Mouse (Mus musculus): ENCODE measurements around the gene Chst5. TPM values are rescaled to one million over a fixed set of nuclear protein-coding genes. Genes with fewer than 3 reads are reported as not detected.
A peak's percentile ranks its signal among the peaks of the same experiment; 100 is the strongest.

Gene Chst5
- 3.0 and 3.9 TPM in 2 replicates for polyA plus RNA-seq (2014; fragmentation: Nextera tagmentation; extraction: Ambion mirVana)

GRCm38 (mm10) chr8:111909621-111910450 lies at the start of gene Chst5:
Chst5 (minus strand) TSS chr8:111910447.
- peak within 1 kb of the TSS; percentile 12; the same call in 1 of the 2 replicates for H3K9ac ChIP-seq (replicated peaks; ENCODE audit: low read depth, low read length)
- H3K27me3 ChIP-seq (ENCODE audit: control insufficient read depth, insufficient read depth, low read length): no peaks in the 10 kb centered on the region
- H3K4me2 ChIP-seq (replicated peaks; ENCODE audit: low read depth, low read length): peak within 1 kb of the TSS; percentile 74
- no peak within 1 kb of the TSS for H3K27ac ChIP-seq (ENCODE audit: low read length)
- H3K36me3 ChIP-seq (ENCODE audit: control insufficient read depth, insufficient read depth, low read length): no peaks in the 10 kb centered on the region
- 7% methylated on average over 47 of the region's 47 CpGs for WGBS
- peak within 1 kb of the TSS; percentile 34 for H3K4me3 ChIP-seq (ENCODE audit: low read depth, low read length)
- peak; percentile 47; the same call in 1 of the 2 replicates for ATAC-seq (ENCODE audit: insufficient number of reproducible peaks, insufficient read depth, low FRiP score, low read depth)
- H3K4me1 ChIP-seq (ENCODE audit: control insufficient read depth, insufficient read depth, low read length): 0 out of 2 replicates have a peak, but pooled peaks cover 2% of the 10 kb centered on the region
- no peaks in the 10 kb centered on the region for H3K9me3 ChIP-seq (ENCODE audit: control insufficient read depth, low read depth, low read length)

- H3K27ac ChIP-seq (ENCODE audit: low read length): no peak overlapping the region
- H3K9ac ChIP-seq (replicated peaks; ENCODE audit: low read depth, low read length): no peak overlapping the region
- no peak overlapping the region for H3K4me3 ChIP-seq (ENCODE audit: low read depth, low read length)
- H3K9me3 ChIP-seq (ENCODE audit: control insufficient read depth, low read depth, low read length): no peaks in the 10 kb centered on the region
- H3K36me3 ChIP-seq (ENCODE audit: control insufficient read depth, insufficient read depth, low read length): peaks cover 25% of the 10 kb centered on the region
- no peak overlapping the region for H3K4me2 ChIP-seq (replicated peaks; ENCODE audit: low read depth, low read length)
- H3K4me1 ChIP-seq (ENCODE audit: control insufficient read depth, insufficient read depth, low read length): no peaks in the 10 kb centered on the region
- 92% methylated on average over 2 of the region's 2 CpGs for WGBS
- H3K27me3 ChIP-seq (ENCODE audit: control insufficient read depth, insufficient read depth, low read length): no peaks in the 10 kb centered on the region
- ATAC-seq (ENCODE audit: insufficient number of reproducible peaks, insufficient read depth, low FRiP score, low read depth): no peak
Observed at GRCm38 (mm10) chr8:111957231-111957630, 47.0 kb upstream of the Chst5 start.

- no peaks in the 10 kb centered on the region for H3K9me3 ChIP-seq (ENCODE audit: control insufficient read depth, low read depth, low read length)
- H3K27ac ChIP-seq (ENCODE audit: low read length): no peak overlapping the region
- no peaks in the 10 kb centered on the region for H3K4me1 ChIP-seq (ENCODE audit: control insufficient read depth, insufficient read depth, low read length)
- H3K27me3 ChIP-seq (ENCODE audit: control insufficient read depth, insufficient read depth, low read length): no peaks in the 10 kb centered on the region
- ATAC-seq (ENCODE audit: insufficient number of reproducible peaks, insufficient read depth, low FRiP score, low read depth): no peak
- 93% methylated on average over 5 of the region's 5 CpGs for WGBS
- H3K4me2 ChIP-seq (replicated peaks; ENCODE audit: low read depth, low read length): no peak overlapping the region
- peaks cover 33% of the 10 kb centered on the region for H3K36me3 ChIP-seq (ENCODE audit: control insufficient read depth, insufficient read depth, low read length)
- no peak overlapping the region for H3K4me3 ChIP-seq (ENCODE audit: low read depth, low read length)
- no peak overlapping the region for H3K9ac ChIP-seq (replicated peaks; ENCODE audit: low read depth, low read length)
Observed at GRCm38 (mm10) chr8:111955879-111956278, 45.6 kb upstream of the Chst5 start.

- no peak overlapping the region for H3K4me3 ChIP-seq (ENCODE audit: low read depth, low read length)
- peaks cover 33% of the 10 kb centered on the region for H3K36me3 ChIP-seq (ENCODE audit: control insufficient read depth, insufficient read depth, low read length)
- no peaks in the 10 kb centered on the region for H3K9me3 ChIP-seq (ENCODE audit: control insufficient read depth, low read depth, low read length)
- H3K27me3 ChIP-seq (ENCODE audit: control insufficient read depth, insufficient read depth, low read length): no peaks in the 10 kb centered on the region
- H3K4me1 ChIP-seq (ENCODE audit: control insufficient read depth, insufficient read depth, low read length): no peaks in the 10 kb centered on the region
- H3K9ac ChIP-seq (replicated peaks; ENCODE audit: low read depth, low read length): no peak overlapping the region
- WGBS: 80% methylated on average over 4 of the region's 4 CpGs
- no peak overlapping the region for H3K4me2 ChIP-seq (replicated peaks; ENCODE audit: low read depth, low read length)
- H3K27ac ChIP-seq (ENCODE audit: low read length): no peak overlapping the region
- ATAC-seq (ENCODE audit: insufficient number of reproducible peaks, insufficient read depth, low FRiP score, low read depth): no peak
Observed at GRCm38 (mm10) chr8:111954844-111955594, 44.8 kb upstream of the Chst5 start.

- WGBS: 93% methylated on average over 5 of the region's 5 CpGs
- ATAC-seq (ENCODE audit: insufficient number of reproducible peaks, insufficient read depth, low FRiP score, low read depth): no peak
- Histone ChIP-seq H3K9me3 (ENCODE audit: control insufficient read depth, low read depth, low read length) (no peaks in the 10 kb centered on the region), H3K36me3 (ENCODE audit: control insufficient read depth, insufficient read depth, low read length) (peaks cover 51% of the 10 kb centered on the region), H3K9ac (replicated peaks; ENCODE audit: low read depth, low read length) (no peak overlapping the region), H3K4me1 (ENCODE audit: control insufficient read depth, insufficient read depth, low read length) (no peaks in the 10 kb centered on the region), H3K27me3 (ENCODE audit: control insufficient read depth, insufficient read depth, low read length) (no peaks in the 10 kb centered on the region), H3K27ac (ENCODE audit: low read length) (no peak overlapping the region), H3K4me2 (replicated peaks; ENCODE audit: low read depth, low read length) (no peak overlapping the region), H3K4me3 (ENCODE audit: low read depth, low read length) (no peak overlapping the region)
Observed at GRCm38 (mm10) chr8:111951936-111952335, 41.7 kb upstream of the Chst5 start.

GRCm38 (mm10) chr8:111951317-111951716 lies 41.1 kb upstream of the Chst5 start:
- no peak overlapping the region for H3K4me2 ChIP-seq (replicated peaks; ENCODE audit: low read depth, low read length)
- WGBS: 91% methylated on average over 7 of the region's 7 CpGs
- peaks cover 46% of the 10 kb centered on the region for H3K36me3 ChIP-seq (ENCODE audit: control insufficient read depth, insufficient read depth, low read length)
- H3K9me3 ChIP-seq (ENCODE audit: control insufficient read depth, low read depth, low read length): no peaks in the 10 kb centered on the region
- H3K4me1 ChIP-seq (ENCODE audit: control insufficient read depth, insufficient read depth, low read length): no peaks in the 10 kb centered on the region
- no peaks in the 10 kb centered on the region for H3K27me3 ChIP-seq (ENCODE audit: control insufficient read depth, insufficient read depth, low read length)
- no peak for ATAC-seq (ENCODE audit: insufficient number of reproducible peaks, insufficient read depth, low FRiP score, low read depth)
- H3K9ac ChIP-seq (replicated peaks; ENCODE audit: low read depth, low read length): no peak overlapping the region
- no peak overlapping the region for H3K4me3 ChIP-seq (ENCODE audit: low read depth, low read length)
- no peak overlapping the region for H3K27ac ChIP-seq (ENCODE audit: low read length)

- Histone ChIP-seq H3K4me2 (replicated peaks; ENCODE audit: low read depth, low read length) (no peak overlapping the region), H3K9ac (replicated peaks; ENCODE audit: low read depth, low read length) (no peak overlapping the region), H3K36me3 (ENCODE audit: control insufficient read depth, insufficient read depth, low read length) (peaks cover 49% of the 10 kb centered on the region), H3K9me3 (ENCODE audit: control insufficient read depth, low read depth, low read length) (no peaks in the 10 kb centered on the region), H3K4me3 (ENCODE audit: low read depth, low read length) (no peak overlapping the region), H3K4me1 (ENCODE audit: control insufficient read depth, insufficient read depth, low read length) (no peaks in the 10 kb centered on the region), H3K27me3 (ENCODE audit: control insufficient read depth, insufficient read depth, low read length) (no peaks in the 10 kb centered on the region), H3K27ac (ENCODE audit: low read length) (no peak overlapping the region)
- WGBS: 85% methylated on average over 3 of the region's 3 CpGs
- no peak for ATAC-seq (ENCODE audit: insufficient number of reproducible peaks, insufficient read depth, low FRiP score, low read depth)
Observed at GRCm38 (mm10) chr8:111950846-111951245, 40.6 kb upstream of the Chst5 start.

- peaks cover 56% of the 10 kb centered on the region for H3K36me3 ChIP-seq (ENCODE audit: control insufficient read depth, insufficient read depth, low read length)
- H3K27ac ChIP-seq (ENCODE audit: low read length): no peak overlapping the region
- no peaks in the 10 kb centered on the region for H3K9me3 ChIP-seq (ENCODE audit: control insufficient read depth, low read depth, low read length)
- no peak overlapping the region for H3K4me2 ChIP-seq (replicated peaks; ENCODE audit: low read depth, low read length)
- no peaks in the 10 kb centered on the region for H3K4me1 ChIP-seq (ENCODE audit: control insufficient read depth, insufficient read depth, low read length)
- H3K27me3 ChIP-seq (ENCODE audit: control insufficient read depth, insufficient read depth, low read length): no peaks in the 10 kb centered on the region
- H3K9ac ChIP-seq (replicated peaks; ENCODE audit: low read depth, low read length): no peak overlapping the region
- 91% methylated on average over 8 of the region's 8 CpGs for WGBS
- ATAC-seq (ENCODE audit: insufficient number of reproducible peaks, insufficient read depth, low FRiP score, low read depth): no peak
- no peak overlapping the region for H3K4me3 ChIP-seq (ENCODE audit: low read depth, low read length)
Observed at GRCm38 (mm10) chr8:111947954-111948353, 37.7 kb upstream of the Chst5 start.

Measured in stomach, embryonic 14.5 days (tissue).